Mouse (Mus musculus) heart, adult 2 months (tissue): ENCODE results near the gene Creb3l2. TPM values are rescaled to one million over a fixed set of nuclear protein-coding genes. Genes with fewer than 3 reads are reported as not detected.

Experiments
- DNase-seq, 2 experiments: peaks; one replicate each; pipeline ENCODE4 v3.0.0; 2021
- H3K27ac ChIP-seq: fragments of 200-600 bp; 2 replicates; pipeline ENCODE4 v1.8.1; 2022
- H3K27me3 ChIP-seq: fragments of 200-500 bp; 2 replicates; pipeline ENCODE4 v1.6.1; 2012; ENCODE audit warnings: mild to moderate bottlenecking, low read length, inconsistent platforms, mixed read lengths; ENCODE audit not compliant: control insufficient read depth, insufficient read depth
- H3K36me3 ChIP-seq: fragments of 200-500 bp; 2 replicates; pipeline ENCODE4 v1.6.1; 2012; ENCODE audit warnings: low read length, inconsistent platforms; ENCODE audit not compliant: control insufficient read depth, insufficient read depth
- H3K4me1 ChIP-seq: fragments of 200-500 bp; 2 replicates; pipeline ENCODE4 v1.6.1; 2011; ENCODE audit warnings: low read length; ENCODE audit not compliant: control insufficient read depth, insufficient read depth
- H3K4me3 ChIP-seq: fragments of 200-600 bp; 2 replicates; pipeline ENCODE4 v1.8.1; 2022
- H3K79me2 ChIP-seq: fragments of 200-500 bp; replicated peaks from 2 replicates; pipeline ENCODE4 v1.6.1; 2012; ENCODE audit warnings: mild to moderate bottlenecking, inconsistent platforms, low read length, moderate library complexity, mixed read lengths; ENCODE audit not compliant: control insufficient read depth, insufficient read depth
- H3K9ac ChIP-seq: fragments of 200-500 bp; 2 replicates; pipeline ENCODE4 v1.6.1; 2012; ENCODE audit warnings: low read depth, mild to moderate bottlenecking, control low read depth, inconsistent platforms, low read length, mixed read lengths
- CTCF ChIP-seq: fragments of 200-600 bp; IDR thresholded peaks from 2 replicates; pipeline ENCODE4 v1.8.1; 2022; ENCODE audit warnings: antibody characterized with exemption, mild to moderate bottlenecking, moderate library complexity
- EP300 ChIP-seq: fragments of 200-500 bp; IDR thresholded peaks from 2 replicates; pipeline ENCODE4 v1.6.1; 2011; ENCODE audit warnings: low read depth, low read length, control low read depth; ENCODE audit not compliant: insufficient read depth
- POLR2A ChIP-seq: fragments of 200-500 bp; IDR thresholded peaks from 2 replicates; pipeline ENCODE4 v1.6.1; 2011; ENCODE audit warnings: mild to moderate bottlenecking, low read depth, low read length, control low read depth; ENCODE audit not compliant: insufficient read depth
- WGBS: fragments of 180-500 bp; shearing (Covaris S2); methylation state at CpG from one replicate; pipeline ENCODE4 v1.1.7; 2018; 5-methylcytosine and 5-hydroxymethylcytosine counted together
- intact Hi-C: fragments of 180-260 bp; cut with DNase I; formaldehyde crosslinking; loops from one replicate; pipeline ENCODE4 v1.15.1; 2025
- polyA plus RNA-seq: library from polyadenylated mRNA; depleted of rRNA; stranded (reverse); fragments of >200 nt; gene quantifications from 2 replicates; pipeline ENCODE4 v1.2.3, GENCODE M21; 2012
- total RNA-seq, 2 experiments: library from RNA; stranded (reverse); gene quantifications; 2 replicates each; pipeline ENCODE4 v1.2.3; 2021

The Creb3l2 gene
- total and polyA plus RNA-seq, 3 experiments, result 16.7 to 26.5 (median 20.5) TPM

DNA sequence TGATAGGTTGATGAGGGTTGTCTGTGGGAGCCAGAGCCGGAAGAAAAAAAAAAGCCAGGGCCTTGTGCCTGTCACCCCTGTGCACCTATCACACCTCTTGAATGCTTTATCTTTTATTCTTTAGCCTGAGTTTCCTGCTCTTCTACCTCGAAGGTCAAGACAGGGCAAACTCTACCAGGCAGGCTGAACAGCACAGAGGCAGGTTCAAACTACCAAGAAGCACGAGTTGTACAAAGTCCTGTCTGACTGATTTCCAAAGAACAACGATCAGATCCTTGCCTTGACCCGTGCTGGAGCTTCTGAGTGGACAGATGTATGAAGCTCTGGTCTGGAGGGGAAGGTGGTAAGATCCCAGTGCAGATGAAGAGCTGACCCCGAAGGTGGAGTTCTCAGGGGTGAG lies 20.8 kb downstream of the Creb3l2 start:
- Histone ChIP-seq H3K27ac (no peak overlapping the region), H3K9ac (no peak overlapping the region), H3K4me1 (peaks cover 43% of the 10 kb centered on the region), H3K27me3 (no peaks in the 10 kb centered on the region), H3K36me3 (peaks cover 21% of the 10 kb centered on the region), H3K79me2 (peaks cover 5% of the 10 kb centered on the region; the same call in 1 of the 2 replicates), H3K4me3 (no peak overlapping the region)
- intact Hi-C loops, result loop anchor here (5.0 kb wide), 1 partner anchor 726 kb away; no protein-coding TSS in a partner anchor
- DNase-seq, result no peak
- TF ChIP-seq CTCF, result no peak
- no peak for TF ChIP-seq EP300
- TF ChIP-seq POLR2A, result no peak
- WGBS, result 68% methylated on average over 6 of the region's 6 CpGs

DNA sequence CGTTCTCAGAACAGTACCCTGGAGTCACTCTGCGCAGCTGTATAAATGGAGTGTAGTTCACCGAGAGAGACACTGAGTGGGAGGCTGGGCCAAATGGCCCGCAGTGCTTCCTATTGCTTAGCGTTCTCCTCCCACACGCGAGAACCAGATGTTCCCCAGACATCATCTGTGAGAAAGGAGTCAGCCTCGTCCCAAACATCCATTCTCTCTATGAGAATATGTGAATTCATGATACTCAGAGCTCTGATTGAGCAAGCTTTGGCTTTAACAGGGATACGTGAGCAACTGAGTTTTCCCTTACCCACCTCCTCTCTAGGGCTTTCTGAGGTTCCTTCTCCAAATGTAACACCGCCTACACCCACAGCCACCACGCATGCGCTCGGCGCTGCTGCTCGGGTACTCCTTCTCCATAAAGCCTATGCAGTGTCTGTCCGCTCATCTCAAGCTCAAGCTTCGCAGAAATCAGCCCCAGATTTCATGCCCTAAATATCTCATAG lies 22.5 kb downstream of the Creb3l2 start:
- H3K4me1 ChIP-seq, result peaks cover 35% of the 10 kb centered on the region
- peak; percentile 77 to 83 for DNase-seq
- H3K4me3 ChIP-seq, result no peak overlapping the region; the same call in 1 of the 2 replicates
- peak; percentile 85 for TF ChIP-seq EP300
- TF ChIP-seq POLR2A, result 0 out of 2 replicates have a peak, but pooled peaks have one; percentile 32
- TF ChIP-seq CTCF, result no peak
- no peaks in the 10 kb centered on the region for H3K27me3 ChIP-seq
- WGBS, result 46% methylated on average over 17 of the region's 17 CpGs
- H3K9ac ChIP-seq, result no peak overlapping the region
- peaks cover 5% of the 10 kb centered on the region; the same call in 1 of the 2 replicates for H3K79me2 ChIP-seq
- peaks cover 12% of the 10 kb centered on the region for H3K36me3 ChIP-seq
- H3K27ac ChIP-seq, result peak overlapping the region; percentile 65
- intact Hi-C loops, result loop anchor here (2.0 kb wide), 1 partner anchor 21 kb away; no protein-coding TSS in a partner anchor

DNA sequence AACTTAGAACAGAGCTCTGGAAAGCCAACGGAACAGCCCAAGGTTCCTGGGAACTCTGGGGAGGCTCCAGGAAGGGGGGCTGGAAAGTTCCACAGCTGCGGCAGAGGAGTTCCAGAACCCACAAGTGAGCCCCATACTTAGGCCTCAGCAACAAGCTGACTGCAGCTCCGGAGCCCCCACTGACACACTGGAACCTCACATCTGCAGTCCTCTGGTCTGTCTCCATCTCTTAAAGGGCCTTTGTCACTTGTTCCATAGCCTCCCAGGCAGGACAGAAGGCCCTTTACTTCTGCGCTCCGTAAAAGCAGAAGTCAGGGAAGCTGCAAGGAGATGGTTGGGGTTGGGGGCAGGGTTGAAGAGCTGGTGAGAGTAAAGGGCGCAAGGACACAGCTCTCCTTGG lies 23.0 kb downstream of the Creb3l2 start:
- Histone ChIP-seq H3K36me3 (peaks cover 10% of the 10 kb centered on the region), H3K27me3 (no peaks in the 10 kb centered on the region), H3K27ac (peak overlapping the region; percentile 65), H3K4me3 (no peak overlapping the region; the same call in none of the 2 replicates), H3K9ac (peak overlapping the region; percentile 27; the same call in 1 of the 2 replicates), H3K4me1 (peaks cover 31% of the 10 kb centered on the region), H3K79me2 (peaks cover 5% of the 10 kb centered on the region; the same call in 1 of the 2 replicates)
- TF ChIP-seq POLR2A (no peak), CTCF (no peak), EP300 (no peak)
- intact Hi-C loops, result loop anchor here (2.0 kb wide), 1 partner anchor 22 kb away; no protein-coding TSS in a partner anchor
- DNase-seq, result peak in 1 of 2 experiments; percentile 36
- 35% methylated on average over 6 of the region's 6 CpGs for whole genome bisulfite sequencing

DNA sequence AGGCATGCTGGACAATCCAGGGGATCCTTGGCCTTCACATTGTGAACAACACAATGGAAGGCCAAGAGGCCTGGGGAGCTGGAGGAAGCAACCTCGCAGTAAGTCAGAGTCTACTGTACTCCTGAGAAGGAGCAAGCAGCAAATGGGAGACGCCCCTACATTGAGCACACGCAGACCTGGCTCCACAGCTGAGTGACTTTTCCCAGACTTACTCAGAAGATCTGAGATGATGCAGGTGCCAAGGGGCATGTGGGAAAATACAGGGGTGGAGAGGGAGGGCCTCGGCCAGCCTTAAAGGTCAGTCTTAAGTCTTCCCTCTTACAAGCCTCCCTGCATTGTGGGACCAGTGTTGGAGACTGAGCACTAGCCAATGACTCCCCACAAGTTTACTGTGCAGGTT lies 25.2 kb downstream of the Creb3l2 start:
- Histone ChIP-seq H3K27me3 (no peaks in the 10 kb centered on the region), H3K79me2 (peaks cover 4% of the 10 kb centered on the region), H3K9ac (no peak overlapping the region), H3K4me3 (no peak overlapping the region), H3K27ac (no peak overlapping the region), H3K36me3 (peaks cover 10% of the 10 kb centered on the region), H3K4me1 (peaks cover 32% of the 10 kb centered on the region)
- intact Hi-C loops, result no loop called here
- 67% methylated on average over 4 of the region's 4 CpGs for WGBS
- TF ChIP-seq CTCF (no peak), POLR2A (no peak), EP300 (no peak)
- DNase-seq, result no peak

DNA sequence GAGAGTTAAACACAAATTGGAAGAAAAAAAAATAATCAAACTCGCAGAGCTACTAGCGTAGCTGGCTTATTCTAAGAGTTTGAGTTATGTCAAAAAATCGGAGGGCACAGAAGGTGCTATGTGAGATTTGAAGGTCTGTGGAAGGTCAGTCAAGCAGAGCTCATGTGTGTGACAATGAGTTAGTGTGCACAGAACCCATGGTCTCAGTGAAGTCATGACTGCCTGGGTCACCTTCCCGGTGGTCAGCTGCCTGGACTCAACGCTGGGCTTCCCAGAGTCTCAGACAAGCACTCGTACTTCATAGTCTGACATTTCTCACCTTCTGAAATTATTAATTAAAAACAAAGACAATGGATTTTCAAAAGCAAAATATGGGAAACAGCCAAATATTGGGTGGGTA lies 26.4 kb downstream of the Creb3l2 start:
- peaks cover 31% of the 10 kb centered on the region for H3K4me1 ChIP-seq
- TF ChIP-seq POLR2A (no peak), EP300 (no peak), CTCF (no peak)
- peaks cover 2% of the 10 kb centered on the region for H3K79me2 ChIP-seq
- intact Hi-C loops, result no loop called here
- H3K27ac ChIP-seq, result peak overlapping the region; percentile 79
- DNase-seq, result no peak
- no peak overlapping the region for H3K9ac ChIP-seq
- WGBS, result 60% methylated on average over 6 of the region's 6 CpGs
- H3K27me3 ChIP-seq, result no peaks in the 10 kb centered on the region
- peaks cover 10% of the 10 kb centered on the region for H3K36me3 ChIP-seq
- no peak overlapping the region for H3K4me3 ChIP-seq

DNA sequence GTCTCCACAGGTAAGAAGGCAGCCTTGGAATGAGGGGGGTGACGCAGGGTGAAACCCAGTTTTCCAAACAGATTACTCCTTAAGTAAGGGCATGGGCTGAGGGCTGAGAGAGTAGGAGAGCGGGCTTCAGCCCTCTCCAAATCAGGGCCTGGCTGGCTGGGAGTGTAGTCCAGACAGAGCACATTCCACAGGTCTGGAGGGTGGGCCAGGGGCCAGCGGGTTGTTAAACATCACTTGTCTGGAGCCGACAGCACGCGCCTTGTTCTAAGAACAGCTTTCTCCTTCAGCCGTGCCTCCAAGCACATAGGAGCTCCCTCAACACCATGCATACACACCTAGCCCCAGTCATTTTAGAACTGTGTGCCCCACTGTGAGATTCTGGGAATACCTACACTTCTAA lies 26.9 kb downstream of the Creb3l2 start:
- 47% methylated on average over 7 of the region's 7 CpGs for WGBS
- no peak for TF ChIP-seq POLR2A
- TF ChIP-seq CTCF, result no peak
- TF ChIP-seq EP300, result peak; percentile 31; the same call in 1 of the 2 replicates

More for the DNA sequence above, 26.9 kb downstream of the Creb3l2 start:
- peaks cover 2% of the 10 kb centered on the region for H3K79me2 ChIP-seq
- peak; percentile 66 to 75 for DNase-seq
- H3K4me1 ChIP-seq, result peaks cover 29% of the 10 kb centered on the region
- no peak overlapping the region for H3K9ac ChIP-seq
- H3K27ac ChIP-seq, result peak overlapping the region; percentile 79
- intact Hi-C loops, result no loop called here
- H3K36me3 ChIP-seq, result peaks cover 10% of the 10 kb centered on the region
- no peaks in the 10 kb centered on the region for H3K27me3 ChIP-seq
- H3K4me3 ChIP-seq, result no peak overlapping the region
